Mouse (Mus musculus): ENCODE measurements around the gene Myl9. TPM values are rescaled to one million over a fixed set of nuclear protein-coding genes. Genes with fewer than 3 reads are reported as not detected.

The Myl9 gene
- polyA plus RNA-seq (2015; fragmentation: Nextera tagmentation; extraction: Ambion mirVana): 58.3 and 60.1 TPM in 2 replicates

DNA sequence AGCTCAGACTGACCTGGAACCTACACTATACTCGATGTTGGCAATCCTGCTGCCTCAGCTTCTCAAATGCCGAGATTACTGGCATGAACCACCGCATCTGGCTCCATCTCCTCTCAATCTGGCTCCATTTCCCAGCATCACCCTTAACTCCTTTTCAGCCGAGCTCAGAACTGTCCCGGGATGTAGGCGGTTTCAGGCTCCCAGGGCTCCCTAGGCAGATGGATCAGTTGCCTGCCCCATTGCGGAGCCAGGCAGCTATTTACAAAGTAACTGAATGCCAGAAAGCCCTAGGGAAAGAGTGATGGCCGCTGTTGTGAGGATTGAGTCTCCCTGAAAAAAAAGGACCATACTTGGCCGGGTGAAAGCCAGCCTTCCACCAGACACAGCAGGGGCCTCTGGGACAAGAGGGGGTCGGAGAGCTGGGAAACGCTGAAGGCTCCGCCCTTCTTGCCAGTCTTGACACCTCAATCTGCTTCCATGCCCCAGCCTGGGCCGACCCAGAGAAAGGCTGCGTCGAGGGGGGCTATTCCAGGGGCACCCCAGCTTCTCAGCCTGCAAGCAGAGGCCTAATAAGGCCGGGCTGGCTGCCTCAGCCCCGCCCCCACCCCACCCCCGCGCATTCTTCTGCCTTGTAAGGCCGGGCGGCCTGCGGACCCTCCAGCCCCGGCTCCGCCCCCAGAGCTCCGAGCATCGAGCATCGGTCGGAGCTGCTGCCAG lies at the start of gene Myl9:
TSS of gene Myl9 (plus strand) at position 683 of the 717 bp plus-strand sequence.
- H3K27ac ChIP-seq: peak within 1 kb of the TSS; percentile 53; the same call in 1 of the 2 replicates
- ATAC-seq (ENCODE audit: low read depth) (peak; percentile 45; the same call in 1 of the 2 replicates), DNase-seq (no peak)
- no peaks in the 10 kb centered on the region for H3K36me3 ChIP-seq
- 15% methylated on average over 28 of the region's 28 CpGs for WGBS (ENCODE audit: insufficient replicate concordance)
- peak within 1 kb of the TSS; percentile 52 for H3K9ac ChIP-seq
- H3K27me3 ChIP-seq: peaks cover 31% of the 10 kb centered on the region
- H3K4me3 ChIP-seq (replicated peaks): peak within 1 kb of the TSS; percentile 35
- H3K9me3 ChIP-seq (replicated peaks): no peaks in the 10 kb centered on the region
- peak within 1 kb of the TSS; percentile 58 for H3K4me2 ChIP-seq
- peaks cover 40% of the 10 kb centered on the region for H3K4me1 ChIP-seq (replicated peaks)

DNA sequence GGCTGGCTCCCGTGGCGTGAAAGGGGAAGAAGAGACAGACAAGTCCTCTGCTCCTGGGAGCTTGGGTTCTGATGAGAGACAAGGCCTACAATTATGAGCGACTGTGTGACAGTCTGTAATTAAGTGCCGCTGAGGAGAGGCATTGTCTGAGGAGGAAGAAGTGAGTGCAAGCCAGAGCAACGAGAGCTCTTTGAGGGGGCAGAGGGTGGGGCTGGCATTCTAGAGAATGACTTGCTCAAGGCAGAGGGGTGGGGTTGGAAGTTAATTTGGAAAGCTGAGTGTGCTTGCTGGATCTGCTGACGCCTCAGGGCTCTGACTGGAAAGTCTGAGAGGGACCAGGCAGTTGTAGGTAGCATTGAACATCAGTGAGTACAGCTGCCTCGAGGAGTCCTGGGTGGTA lies 48.9 kb upstream of the Myl9 start:
- H3K9ac ChIP-seq: no peak overlapping the region
- H3K27ac ChIP-seq: no peak overlapping the region
- H3K36me3 ChIP-seq: no peaks in the 10 kb centered on the region
- H3K4me2 ChIP-seq: no peak overlapping the region
- no peak overlapping the region for H3K4me3 ChIP-seq (replicated peaks)
- peaks cover 11% of the 10 kb centered on the region; the same call in 1 of the 2 replicates for H3K27me3 ChIP-seq
- no peak for DNase-seq
- H3K9me3 ChIP-seq (replicated peaks): no peaks in the 10 kb centered on the region
- no peak for ATAC-seq (ENCODE audit: low read depth)
- 39% methylated on average over 7 of the region's 7 CpGs for WGBS (ENCODE audit: insufficient replicate concordance)
- peaks cover 68% of the 10 kb centered on the region for H3K4me1 ChIP-seq (replicated peaks)

DNA sequence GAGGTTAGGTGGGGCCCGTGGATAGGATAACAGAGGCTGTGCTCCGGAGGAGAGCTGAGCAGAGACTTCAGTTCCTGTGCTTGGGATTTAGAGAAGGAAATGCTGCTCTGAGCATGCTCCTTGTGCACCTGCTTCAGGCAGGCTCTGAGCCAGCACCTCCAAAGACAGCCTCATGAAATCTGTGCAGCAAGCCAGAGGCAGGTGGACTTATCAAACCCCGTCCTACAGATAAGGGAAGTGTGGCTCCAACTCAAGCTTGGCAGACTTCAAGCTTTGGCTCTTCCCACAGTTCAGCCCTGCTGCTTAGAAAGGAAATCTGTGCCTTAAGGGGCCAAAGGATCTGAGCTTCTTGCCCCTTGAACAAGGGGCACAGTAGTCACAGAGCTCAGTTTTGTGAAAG lies 48.3 kb upstream of the Myl9 start:
- no peak overlapping the region for H3K9ac ChIP-seq
- 49% methylated on average over 3 of the region's 3 CpGs for WGBS (ENCODE audit: insufficient replicate concordance)
- no peak overlapping the region for H3K27ac ChIP-seq
- H3K36me3 ChIP-seq: no peaks in the 10 kb centered on the region
- H3K4me1 ChIP-seq (replicated peaks): peaks cover 68% of the 10 kb centered on the region
- no peak overlapping the region for H3K4me3 ChIP-seq (replicated peaks)
- H3K9me3 ChIP-seq (replicated peaks): no peaks in the 10 kb centered on the region
- peaks cover 9% of the 10 kb centered on the region; the same call in 1 of the 2 replicates for H3K27me3 ChIP-seq
- DNase-seq (no peak), ATAC-seq (ENCODE audit: low read depth) (no peak)
- H3K4me2 ChIP-seq: no peak overlapping the region

DNA sequence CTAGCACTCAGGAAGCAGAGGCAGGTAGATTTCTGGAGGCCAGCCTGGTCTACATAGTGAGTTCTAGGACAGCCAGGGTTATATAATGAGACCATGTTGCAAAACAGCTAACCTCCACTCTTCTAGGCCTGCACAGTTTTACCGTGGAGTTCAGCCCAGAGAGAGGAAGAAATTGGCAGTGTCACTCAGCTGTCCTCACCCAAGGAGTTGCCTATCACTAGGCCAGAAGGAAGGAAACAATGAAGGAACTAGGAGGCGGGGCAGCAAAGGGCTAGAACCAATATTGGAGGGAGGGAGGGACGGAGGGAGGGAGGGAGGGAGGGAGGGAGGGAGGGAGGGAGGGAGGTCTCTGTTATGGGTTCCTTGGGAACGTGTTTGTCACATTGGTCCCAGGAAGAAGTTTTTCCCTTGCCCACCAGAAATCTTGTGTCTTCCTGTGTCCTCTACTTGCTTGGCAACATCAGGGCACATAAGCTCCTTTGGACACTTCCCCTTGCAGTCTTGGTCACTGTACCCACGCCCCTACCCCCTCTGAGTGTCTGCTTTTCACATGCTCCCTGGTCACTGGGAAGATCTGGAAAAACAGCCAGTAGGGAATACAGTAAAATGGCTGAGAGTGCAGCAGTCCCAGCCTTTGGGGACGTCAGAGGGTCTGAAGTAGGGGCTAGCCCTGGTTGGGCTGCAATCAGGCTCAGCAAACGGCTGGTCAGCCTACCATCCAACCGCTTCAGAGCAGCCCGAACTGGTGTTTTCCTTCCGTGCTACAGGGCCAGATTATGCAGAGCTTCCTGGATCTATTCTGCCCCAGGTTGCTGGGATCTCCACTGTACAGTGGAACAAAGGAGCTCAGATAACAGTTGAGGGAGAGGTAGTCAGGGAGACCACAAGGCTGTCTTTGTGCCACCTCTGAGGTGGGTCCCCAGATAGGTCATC lies 45.4 kb upstream of the Myl9 start:
- Histone ChIP-seq H3K27me3 (no peaks in the 10 kb centered on the region; the same call in 1 of the 2 replicates), H3K4me2 (peak overlapping the region; percentile 64), H3K9ac (peak overlapping the region; percentile 34; the same call in 1 of the 2 replicates), H3K9me3 (replicated peaks) (no peaks in the 10 kb centered on the region), H3K4me3 (replicated peaks) (peak overlapping the region; percentile 46), H3K36me3 (no peaks in the 10 kb centered on the region), H3K4me1 (replicated peaks) (peaks cover 60% of the 10 kb centered on the region), H3K27ac (peak overlapping the region; percentile 58; the same call in 1 of the 2 replicates)
- 18% methylated on average over 9 of the region's 10 CpGs for WGBS (ENCODE audit: insufficient replicate concordance)
- ATAC-seq (ENCODE audit: low read depth): peak; percentile 44; the same call in 1 of the 2 replicates
- DNase-seq: no peak

DNA sequence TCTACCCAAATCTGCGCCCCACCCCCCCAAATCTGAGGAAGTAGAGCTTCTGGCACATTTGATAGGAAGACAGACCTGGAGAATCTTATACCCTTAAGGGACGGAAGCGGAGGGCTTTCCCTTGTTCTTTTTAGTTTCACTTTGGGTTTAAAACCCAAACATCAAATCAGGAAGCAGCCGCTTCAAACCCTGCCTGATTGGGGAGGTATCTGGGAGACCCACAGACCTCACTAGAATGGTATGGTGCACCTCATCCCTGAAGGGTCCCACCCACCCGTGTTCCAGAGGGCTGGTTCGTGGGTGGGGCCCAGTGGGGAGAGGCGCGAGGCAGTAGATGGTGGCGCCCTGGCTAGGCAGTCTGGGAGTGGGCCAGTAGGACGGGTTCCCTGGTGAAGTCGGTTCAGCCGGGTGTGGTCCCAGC lies 44.7 kb upstream of the Myl9 start:
- H3K4me1 ChIP-seq (replicated peaks): peaks cover 53% of the 10 kb centered on the region
- DNase-seq (no peak), ATAC-seq (ENCODE audit: low read depth) (peak; percentile 39)
- no peaks in the 10 kb centered on the region for H3K9me3 ChIP-seq (replicated peaks)
- peak overlapping the region; percentile 34; the same call in 1 of the 2 replicates for H3K9ac ChIP-seq
- peak overlapping the region; percentile 46 for H3K4me3 ChIP-seq (replicated peaks)
- no peak overlapping the region for H3K27ac ChIP-seq
- H3K27me3 ChIP-seq: no peaks in the 10 kb centered on the region
- 42% methylated on average over 12 of the region's 12 CpGs for WGBS (ENCODE audit: insufficient replicate concordance)
- peak overlapping the region; percentile 64 for H3K4me2 ChIP-seq
- no peaks in the 10 kb centered on the region for H3K36me3 ChIP-seq

DNA sequence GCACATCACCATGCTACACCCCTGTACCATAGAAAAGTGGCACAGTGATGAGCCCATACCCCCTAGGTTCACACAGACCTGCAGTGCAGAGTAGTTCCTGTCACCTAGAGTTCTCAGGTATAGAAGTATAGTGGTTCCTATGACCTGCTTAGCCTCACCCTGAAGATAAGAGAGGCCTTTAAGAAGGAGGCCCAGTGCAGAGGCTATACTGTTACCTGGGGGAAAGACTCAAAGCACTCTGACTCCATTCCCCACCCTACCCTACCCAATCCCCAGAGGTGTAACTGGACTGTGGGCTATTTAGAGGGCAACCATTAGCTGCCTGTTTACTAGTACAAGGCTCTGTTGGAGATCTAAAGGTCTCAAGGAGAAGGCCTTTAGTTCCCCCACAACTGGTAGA lies 43.6 kb upstream of the Myl9 start:
- H3K36me3 ChIP-seq: no peaks in the 10 kb centered on the region
- no peaks in the 10 kb centered on the region for H3K27me3 ChIP-seq
- ATAC-seq (ENCODE audit: low read depth) (no peak), DNase-seq (no peak)
- peaks cover 53% of the 10 kb centered on the region for H3K4me1 ChIP-seq (replicated peaks)
- no peak overlapping the region for H3K4me3 ChIP-seq (replicated peaks)
- no peaks in the 10 kb centered on the region for H3K9me3 ChIP-seq (replicated peaks)
- H3K9ac ChIP-seq: no peak overlapping the region
- H3K4me2 ChIP-seq: no peak overlapping the region
- no peak overlapping the region for H3K27ac ChIP-seq

DNA sequence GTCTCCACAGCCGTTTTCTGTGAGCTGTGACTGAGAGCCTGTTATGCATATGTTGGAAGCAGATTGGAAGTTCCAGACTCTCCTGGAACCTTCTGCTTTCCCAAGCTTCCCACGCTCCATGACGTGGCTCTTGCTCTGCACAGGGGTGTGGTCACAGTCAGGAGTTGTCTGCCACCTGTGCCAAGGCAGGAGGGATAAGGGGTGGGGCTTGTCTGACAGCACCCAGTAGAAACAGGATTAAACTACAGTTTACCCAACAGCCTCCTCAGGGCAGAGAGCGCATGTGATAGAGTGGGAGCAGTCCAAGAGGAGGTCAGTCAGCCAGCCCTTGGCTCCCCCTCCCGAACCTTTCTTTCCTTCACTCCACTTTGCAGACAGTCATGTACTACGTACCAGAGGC lies 43.1 kb upstream of the Myl9 start:
- ATAC-seq (ENCODE audit: low read depth) (no peak), DNase-seq (no peak)
- Histone ChIP-seq H3K36me3 (no peaks in the 10 kb centered on the region), H3K27ac (no peak overlapping the region), H3K4me1 (replicated peaks) (peaks cover 52% of the 10 kb centered on the region), H3K4me3 (replicated peaks) (no peak overlapping the region), H3K9ac (no peak overlapping the region), H3K9me3 (replicated peaks) (no peaks in the 10 kb centered on the region), H3K4me2 (no peak overlapping the region), H3K27me3 (no peaks in the 10 kb centered on the region)
- 64% methylated on average over 6 of the region's 6 CpGs for WGBS (ENCODE audit: insufficient replicate concordance)

DNA sequence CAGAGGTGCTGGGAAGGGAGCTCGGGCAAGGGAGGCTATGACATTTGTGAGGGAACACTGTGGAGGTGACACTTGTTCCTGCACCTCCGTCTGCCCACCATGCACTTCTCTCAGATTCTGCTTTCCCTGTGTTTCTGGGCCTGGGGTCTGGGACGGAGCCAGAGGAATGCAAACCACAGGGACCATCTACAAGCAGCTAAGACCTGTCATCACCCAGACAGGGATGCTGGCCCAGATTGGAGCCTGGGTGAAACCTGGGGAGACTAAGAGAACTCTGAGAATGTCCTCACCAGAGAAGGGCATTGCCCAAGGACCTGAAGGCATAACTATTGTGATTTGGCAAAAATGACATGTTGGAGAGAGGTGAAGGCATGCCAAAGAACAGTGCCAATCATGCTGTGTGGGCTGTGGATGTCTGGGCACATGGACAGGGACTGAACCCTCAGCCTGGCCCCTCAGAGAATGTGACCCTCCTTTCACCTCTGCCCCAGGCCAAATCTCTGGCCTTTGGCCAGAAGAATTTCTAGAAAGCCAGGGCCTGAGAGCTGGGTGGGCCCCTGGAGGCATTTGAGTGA lies 39.4 kb upstream of the Myl9 start:
- WGBS (ENCODE audit: insufficient replicate concordance): 57% methylated on average over 3 of the region's 3 CpGs
- no peak overlapping the region for H3K27ac ChIP-seq
- no peaks in the 10 kb centered on the region for H3K36me3 ChIP-seq
- ATAC-seq (ENCODE audit: low read depth) (no peak), DNase-seq (no peak)
- H3K4me2 ChIP-seq: no peak overlapping the region
- H3K9me3 ChIP-seq (replicated peaks): no peaks in the 10 kb centered on the region
- H3K4me1 ChIP-seq (replicated peaks): peaks cover 45% of the 10 kb centered on the region
- no peak overlapping the region for H3K9ac ChIP-seq
- H3K27me3 ChIP-seq: no peaks in the 10 kb centered on the region
- no peak overlapping the region for H3K4me3 ChIP-seq (replicated peaks)

DNA sequence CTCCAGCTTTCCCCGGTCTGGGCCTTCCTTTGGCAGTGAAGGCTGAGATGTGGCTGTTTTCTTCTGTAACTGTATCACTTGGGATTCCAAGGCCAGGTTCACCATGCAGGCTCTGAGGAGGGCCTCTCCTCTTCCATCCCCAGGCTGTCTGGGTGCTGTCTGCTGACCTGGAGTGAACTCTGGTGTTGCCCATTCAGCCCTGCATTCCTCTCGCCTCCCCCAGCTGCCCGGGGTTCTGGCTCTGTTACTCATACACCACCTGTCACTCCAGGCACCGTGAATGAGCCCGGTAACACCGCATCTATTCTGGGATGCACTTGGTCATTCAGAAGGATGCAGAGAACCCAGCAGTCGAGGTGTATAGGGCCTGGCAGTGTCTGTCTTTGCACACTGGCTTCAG lies 38.4 kb upstream of the Myl9 start:
- no peak for DNase-seq
- Histone ChIP-seq H3K27ac (no peak overlapping the region), H3K27me3 (no peaks in the 10 kb centered on the region), H3K4me1 (replicated peaks) (peaks cover 47% of the 10 kb centered on the region), H3K36me3 (no peaks in the 10 kb centered on the region), H3K4me2 (no peak overlapping the region), H3K9ac (no peak overlapping the region), H3K9me3 (replicated peaks) (no peaks in the 10 kb centered on the region), H3K4me3 (replicated peaks) (no peak overlapping the region)
- ATAC-seq (ENCODE audit: low read depth): no peak
- 52% methylated on average over 7 of the region's 7 CpGs for WGBS (ENCODE audit: insufficient replicate concordance)

DNA sequence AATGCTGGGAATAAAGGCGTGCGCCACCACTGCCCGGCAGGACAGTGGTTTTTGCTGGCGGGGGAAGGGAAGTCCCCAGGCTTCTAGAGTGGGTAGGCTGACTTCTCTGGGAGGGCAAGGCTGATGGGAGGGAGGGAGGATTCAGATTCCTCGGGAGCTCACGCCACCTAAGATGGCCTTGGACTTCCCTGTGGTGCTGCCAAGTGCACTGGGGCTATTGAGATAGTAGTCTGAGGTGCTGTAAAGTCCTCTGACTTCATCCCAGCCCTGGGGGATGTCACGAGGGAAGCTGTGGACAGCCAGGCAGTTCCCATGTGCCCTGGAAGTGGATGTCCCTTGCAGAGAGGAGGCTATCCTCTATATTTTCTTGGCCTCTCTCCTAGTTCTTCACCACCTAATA lies 37.2 kb upstream of the Myl9 start:
- ATAC-seq (ENCODE audit: low read depth): no peak
- 56% methylated on average over 7 of the region's 7 CpGs for WGBS (ENCODE audit: insufficient replicate concordance)

DNA sequence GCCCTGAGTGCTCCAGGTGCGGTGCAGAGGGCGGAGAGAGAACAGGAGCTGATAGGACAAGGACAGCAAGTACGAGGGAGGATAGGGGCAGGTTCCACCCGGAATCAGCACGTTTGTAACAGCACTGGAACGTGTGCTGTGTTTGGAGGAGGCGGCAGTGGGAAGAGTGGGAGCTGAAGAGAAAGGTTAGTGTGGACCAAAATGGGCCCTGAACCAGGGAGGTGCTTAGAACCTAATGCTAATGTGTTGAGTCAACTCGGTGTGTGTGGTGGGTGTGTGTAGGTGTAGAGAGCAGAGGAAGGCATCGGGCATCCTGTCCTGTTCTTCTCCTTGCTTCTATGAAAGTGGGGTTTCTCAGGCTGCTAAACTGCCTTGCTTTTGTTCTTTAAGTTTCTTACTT lies 34.0 kb upstream of the Myl9 start:
- H3K4me1 ChIP-seq (replicated peaks): peaks cover 45% of the 10 kb centered on the region
- no peaks in the 10 kb centered on the region for H3K36me3 ChIP-seq
- H3K4me2 ChIP-seq: no peak overlapping the region
- H3K9me3 ChIP-seq (replicated peaks): no peaks in the 10 kb centered on the region
- 76% methylated on average over 9 of the region's 9 CpGs for WGBS (ENCODE audit: insufficient replicate concordance)
- H3K27me3 ChIP-seq: no peaks in the 10 kb centered on the region
- no peak for ATAC-seq (ENCODE audit: low read depth)
- no peak for DNase-seq
- H3K4me3 ChIP-seq (replicated peaks): no peak overlapping the region
- H3K9ac ChIP-seq: no peak overlapping the region
- no peak overlapping the region for H3K27ac ChIP-seq

More for the DNA sequence above, 37.2 kb upstream of the Myl9 start:
- Histone ChIP-seq H3K27ac (no peak overlapping the region), H3K4me1 (replicated peaks) (peaks cover 43% of the 10 kb centered on the region), H3K27me3 (no peaks in the 10 kb centered on the region), H3K4me2 (no peak overlapping the region), H3K4me3 (replicated peaks) (no peak overlapping the region), H3K9me3 (replicated peaks) (no peaks in the 10 kb centered on the region), H3K9ac (no peak overlapping the region), H3K36me3 (no peaks in the 10 kb centered on the region)
- no peak for DNase-seq
